Mouse (Mus musculus): ENCODE results near the gene Cipc. TPM values are rescaled to one million over a fixed set of nuclear protein-coding genes. Genes with fewer than 3 reads are reported as not detected.

Cipc gene
- total RNA-seq, 2 experiments from 2014 or later, result 30.9 to 34.6 TPM

GRCm38 (mm10) chr12:86930934-86931729 lies 15.7 kb upstream of the Cipc start:
- no peak for DNase-seq (ENCODE audit: low spot score)

- DNase-seq (ENCODE audit: low spot score), result peak; percentile 90
These were observed 14.8 kb upstream of the Cipc start for GRCm38 (mm10) chr12:86931919-86932574.

GRCm38 (mm10) chr12:86932575-86932952 lies 14.3 kb upstream of the Cipc start:
- peak; percentile 66 for DNase-seq (ENCODE audit: low spot score)

- DNase-seq (ENCODE audit: low spot score), result no peak
These were observed 12.1 kb upstream of the Cipc start for GRCm38 (mm10) chr12:86934748-86935147.

- peak; percentile 58 for DNase-seq (ENCODE audit: low spot score)
These were observed 11.1 kb upstream of the Cipc start for GRCm38 (mm10) chr12:86935692-86936282.

- peak; percentile 37 for DNase-seq (ENCODE audit: low spot score)
These were observed 10.1 kb upstream of the Cipc start for GRCm38 (mm10) chr12:86936587-86937343.

- DNase-seq (ENCODE audit: low spot score), result no peak
These were observed 8.3 kb upstream of the Cipc start for GRCm38 (mm10) chr12:86938571-86938970.

GRCm38 (mm10) chr12:86941173-86941572 lies 5.7 kb upstream of the Cipc start:
- DNase-seq (ENCODE audit: low spot score), result no peak

- no peak for DNase-seq (ENCODE audit: low spot score)
These were observed 4.9 kb upstream of the Cipc start for GRCm38 (mm10) chr12:86941734-86942486.

GRCm38 (mm10) chr12:86943421-86943820 lies 3.4 kb upstream of the Cipc start:
- no peak for DNase-seq (ENCODE audit: low spot score)

- peak; percentile 87 for DNase-seq (ENCODE audit: low spot score)
These were observed 1.7 kb upstream of the Cipc start for GRCm38 (mm10) chr12:86945126-86945525.

- DNase-seq (ENCODE audit: low spot score), result no peak
These were observed 502 bp upstream of the Cipc start for GRCm38 (mm10) chr12:86946301-86946781.

- DNase-seq (ENCODE audit: low spot score), result peak; percentile 65
These were observed 998 bp downstream of the Cipc start for GRCm38 (mm10) chr12:86947681-86948401.

GRCm38 (mm10) chr12:86948627-86949026 lies 1.8 kb downstream of the Cipc start:
- DNase-seq (ENCODE audit: low spot score), result peak; percentile 62

- no peak for DNase-seq (ENCODE audit: low spot score)
These were observed 2.7 kb downstream of the Cipc start for GRCm38 (mm10) chr12:86949501-86949900.

- DNase-seq (ENCODE audit: low spot score), result no peak
These were observed 3.5 kb downstream of the Cipc start for GRCm38 (mm10) chr12:86950161-86950960.

- no peak for DNase-seq (ENCODE audit: low spot score)
These were observed 4.1 kb downstream of the Cipc start for GRCm38 (mm10) chr12:86950961-86951360.

- no peak for DNase-seq (ENCODE audit: low spot score)
These were observed 5.5 kb downstream of the Cipc start for GRCm38 (mm10) chr12:86952331-86952850.

GRCm38 (mm10) chr12:86955894-86956293 lies 9.1 kb downstream of the Cipc start:
- no peak for DNase-seq (ENCODE audit: low spot score)
